Mouse (Mus musculus) cortical plate, adult 2 months (tissue): ENCODE measurements at regions not wholly inside any gene's neighbourhood (a gene's known extent, or its start where the extent isn't known, plus 50 kb on each side); places are given as distances from the start of the nearest gene placed in this dataset.

Experiments used
- H3K27ac ChIP-seq: fragments of 200-500 bp; 2 replicates; pipeline ENCODE4 v1.5.1; 2012; ENCODE audit warnings: low read length, control low read depth, inconsistent platforms; ENCODE audit not compliant: insufficient read depth
- H3K4me1 ChIP-seq: fragments of 200-500 bp; 2 replicates; pipeline ENCODE4 v1.6.1; 2011; ENCODE audit warnings: low read length; ENCODE audit not compliant: control insufficient read depth, insufficient read depth
- H3K4me3 ChIP-seq: fragments of 200-500 bp; 2 replicates; pipeline ENCODE4 v1.5.1; 2011; ENCODE audit warnings: mild to moderate bottlenecking, low read length, control low read depth; ENCODE audit not compliant: insufficient read depth
- CTCF ChIP-seq: fragments of 200-500 bp; IDR thresholded peaks from 2 replicates; pipeline ENCODE4 v1.5.1; 2011; ENCODE audit warnings: mild to moderate bottlenecking, control low read depth, low read length; ENCODE audit not compliant: insufficient read depth; ENCODE audit errors: extremely low read depth
- POLR2A ChIP-seq: fragments of 200-500 bp; IDR thresholded peaks from 2 replicates; pipeline ENCODE4 v1.6.1; 2011; ENCODE audit warnings: mild to moderate bottlenecking, low read length, control low read depth; ENCODE audit not compliant: insufficient read depth; ENCODE audit errors: extremely low read depth

DNA sequence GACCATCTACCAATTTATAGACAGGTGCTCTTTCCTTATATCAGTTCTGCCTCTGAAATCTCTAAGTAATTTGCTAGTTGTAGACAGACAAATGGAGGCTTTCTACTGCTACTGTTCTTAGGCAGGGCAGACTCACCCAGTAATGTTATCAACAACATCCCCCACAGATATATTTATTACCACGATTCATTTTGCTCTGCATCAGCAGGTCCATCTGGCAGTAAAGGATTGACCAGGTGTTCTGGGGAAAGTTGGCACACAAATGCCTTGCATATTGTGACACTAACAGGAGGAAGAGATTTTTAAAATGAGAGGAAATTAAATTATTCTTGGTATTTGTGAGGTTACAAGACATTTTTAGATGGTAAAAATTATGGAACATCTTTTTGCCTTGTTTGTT, 627.3 kb upstream of the Tmprss15 start:
- no peaks in the 10 kb centered on the region for H3K4me1 ChIP-seq
- no peak overlapping the region for H3K27ac ChIP-seq
- no peak overlapping the region for H3K4me3 ChIP-seq
- no peak for TF ChIP-seq POLR2A
- no peak for TF ChIP-seq CTCF

DNA sequence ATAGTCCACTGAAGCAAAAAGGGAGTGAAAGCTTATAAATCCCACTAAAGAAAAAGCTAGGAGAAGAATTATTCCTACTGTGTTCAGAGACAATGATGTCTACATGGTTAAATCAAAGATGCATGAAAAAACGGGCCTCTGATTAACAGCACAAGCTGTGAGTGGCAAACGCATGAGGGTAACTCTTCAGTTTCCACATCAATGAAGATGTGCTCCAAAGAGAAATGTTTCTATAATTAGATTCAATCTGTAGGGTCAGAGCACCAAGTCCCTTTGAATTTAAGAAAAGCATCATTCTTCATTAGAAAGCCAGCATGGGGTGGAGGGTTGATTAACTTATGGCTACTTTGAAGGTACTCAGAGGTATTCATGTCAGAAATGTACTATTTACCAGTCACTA, 601.5 kb upstream of the Tmprss15 start:
- H3K4me3 ChIP-seq, result no peak overlapping the region
- H3K4me1 ChIP-seq, result no peaks in the 10 kb centered on the region
- no peak for TF ChIP-seq CTCF
- TF ChIP-seq POLR2A, result no peak
- no peak overlapping the region for H3K27ac ChIP-seq

DNA sequence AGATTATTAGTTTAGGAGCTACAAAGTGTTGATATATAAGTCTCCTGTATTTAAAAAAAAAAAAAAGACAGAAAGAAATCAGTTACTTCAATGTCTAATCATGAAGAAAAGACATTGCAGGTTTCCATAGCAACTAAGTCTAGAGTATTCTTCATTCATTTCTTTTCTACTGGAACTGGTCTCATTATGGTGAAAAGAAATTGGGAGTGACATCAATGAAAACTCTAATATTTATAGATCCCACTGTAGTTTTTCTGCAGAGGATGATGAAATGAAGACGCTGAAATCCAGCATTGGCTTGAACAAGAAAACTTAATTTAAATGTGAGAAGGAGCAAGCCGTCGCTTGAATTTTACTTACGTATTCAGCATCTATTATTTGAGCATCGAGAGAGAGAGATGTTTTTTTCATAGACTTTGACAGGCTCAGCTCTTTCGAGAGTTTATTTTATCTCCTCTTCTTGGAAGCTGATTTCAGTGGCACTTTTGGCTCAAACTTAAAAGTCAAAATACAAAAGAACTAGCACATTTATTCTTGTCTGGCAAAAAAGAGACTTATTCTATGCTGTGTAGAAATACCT, 560.4 kb upstream of the Tmprss15 start:
- Histone ChIP-seq H3K27ac (no peak overlapping the region), H3K4me1 (no peaks in the 10 kb centered on the region), H3K4me3 (no peak overlapping the region)
- TF ChIP-seq CTCF (no peak), POLR2A (no peak)

DNA sequence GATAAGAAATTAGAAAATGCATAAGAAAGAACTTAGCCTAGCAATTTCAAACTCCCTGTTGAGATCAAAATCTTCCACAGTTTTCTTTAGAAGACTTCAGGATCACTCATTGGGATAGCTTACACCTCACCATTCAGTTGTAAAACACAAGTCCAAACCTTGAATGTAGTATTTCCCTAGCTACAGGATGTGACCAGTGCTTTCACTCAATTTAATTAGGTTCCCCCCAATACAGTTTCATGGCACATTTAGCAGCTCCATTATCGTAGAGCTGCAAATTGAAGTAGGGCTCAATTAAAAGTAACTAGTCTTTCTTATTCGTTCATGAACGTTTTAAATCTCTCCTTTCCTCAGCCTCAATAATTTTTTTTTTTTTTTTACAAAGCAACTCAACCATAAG, 550.0 kb upstream of the Tmprss15 start:
- TF ChIP-seq POLR2A (no peak), CTCF (no peak)
- Histone ChIP-seq H3K27ac (no peak overlapping the region), H3K4me1 (no peaks in the 10 kb centered on the region), H3K4me3 (no peak overlapping the region)

DNA sequence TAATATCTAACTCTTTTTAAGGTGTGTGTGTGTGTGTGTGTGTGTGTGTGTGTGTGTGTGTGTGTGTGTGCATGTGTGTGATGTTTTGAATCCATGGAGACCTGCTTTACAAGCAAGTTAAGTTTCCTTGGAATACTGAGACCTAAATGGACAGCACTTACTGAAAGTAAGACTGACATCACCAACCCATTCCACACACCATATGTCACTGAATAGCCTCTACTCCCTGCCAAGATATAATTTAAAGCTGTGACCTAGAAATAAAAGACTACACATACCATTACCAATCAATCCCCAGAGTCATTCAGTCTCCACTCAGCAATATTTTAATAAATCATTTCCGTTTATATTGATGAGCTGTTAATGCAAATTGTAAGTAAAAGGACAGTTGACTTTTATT, 536.2 kb upstream of the Tmprss15 start:
- Histone ChIP-seq H3K4me3 (no peak overlapping the region), H3K27ac (no peak overlapping the region), H3K4me1 (no peaks in the 10 kb centered on the region)
- TF ChIP-seq CTCF (no peak), POLR2A (no peak)

DNA sequence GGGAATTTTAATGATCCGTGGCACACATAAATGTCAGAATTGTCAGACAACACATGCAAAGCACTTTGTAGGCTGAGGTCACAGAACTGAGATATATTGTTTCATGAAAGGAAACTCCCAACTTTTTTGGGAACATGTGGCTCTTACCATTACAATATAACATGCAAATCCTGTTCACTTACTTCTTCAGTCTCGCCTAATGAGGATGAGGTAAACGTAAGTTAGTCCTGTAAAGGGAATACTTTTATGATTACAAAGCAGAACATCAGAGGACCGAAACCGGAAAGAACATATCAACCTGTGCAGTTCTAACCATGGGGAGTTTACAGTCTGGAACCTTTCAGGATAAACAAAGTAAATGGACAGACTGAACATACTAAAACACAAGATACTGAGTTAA, 520.1 kb upstream of the Tmprss15 start:
- TF ChIP-seq CTCF, result no peak
- no peak for TF ChIP-seq POLR2A
- Histone ChIP-seq H3K27ac (no peak overlapping the region), H3K4me3 (no peak overlapping the region), H3K4me1 (no peaks in the 10 kb centered on the region)

DNA sequence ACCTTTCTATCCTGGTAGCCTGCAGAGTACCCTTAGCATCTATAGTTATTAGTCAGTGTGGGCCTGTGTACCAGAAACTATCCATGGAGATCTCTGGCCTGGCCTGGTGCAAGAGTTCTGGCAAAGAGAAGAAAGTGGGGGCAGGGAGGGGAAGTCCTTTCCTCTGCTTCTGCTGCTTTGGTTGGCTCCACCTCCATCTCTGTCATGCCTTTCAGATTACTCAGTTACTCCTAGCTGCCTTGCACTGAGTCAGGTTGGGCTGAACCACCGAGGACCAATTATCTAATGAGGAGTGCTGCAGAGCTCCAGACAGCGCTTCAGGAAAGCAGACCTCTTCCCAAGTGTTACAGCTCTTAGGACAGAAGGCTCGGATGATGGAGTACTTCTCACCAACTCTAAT, 500.0 kb upstream of the Tmprss15 start:
- Histone ChIP-seq H3K27ac (no peak overlapping the region), H3K4me3 (no peak overlapping the region), H3K4me1 (no peaks in the 10 kb centered on the region)
- TF ChIP-seq POLR2A (no peak), CTCF (no peak)

DNA sequence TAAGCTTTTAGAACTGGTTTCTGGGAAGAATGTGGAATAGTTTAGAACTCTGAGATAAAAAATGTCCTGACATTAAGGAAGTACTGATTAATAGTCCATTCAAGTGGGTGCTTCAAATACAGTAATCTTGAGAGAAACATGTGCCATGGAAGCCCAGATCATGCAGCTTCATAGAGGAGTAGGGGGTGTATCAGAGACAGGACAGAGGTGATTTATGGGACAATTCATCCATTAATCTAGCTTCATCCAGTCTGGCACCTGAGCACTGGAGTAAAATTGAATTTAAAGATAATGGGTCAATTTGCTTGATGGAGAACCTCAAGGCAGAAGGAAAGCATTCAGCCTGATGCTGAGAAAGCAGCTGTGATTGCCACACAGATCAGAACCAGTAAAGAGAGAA, 494.8 kb upstream of the Tmprss15 start:
- Histone ChIP-seq H3K4me1 (no peaks in the 10 kb centered on the region), H3K27ac (no peak overlapping the region), H3K4me3 (no peak overlapping the region)
- TF ChIP-seq CTCF, result no peak
- no peak for TF ChIP-seq POLR2A

DNA sequence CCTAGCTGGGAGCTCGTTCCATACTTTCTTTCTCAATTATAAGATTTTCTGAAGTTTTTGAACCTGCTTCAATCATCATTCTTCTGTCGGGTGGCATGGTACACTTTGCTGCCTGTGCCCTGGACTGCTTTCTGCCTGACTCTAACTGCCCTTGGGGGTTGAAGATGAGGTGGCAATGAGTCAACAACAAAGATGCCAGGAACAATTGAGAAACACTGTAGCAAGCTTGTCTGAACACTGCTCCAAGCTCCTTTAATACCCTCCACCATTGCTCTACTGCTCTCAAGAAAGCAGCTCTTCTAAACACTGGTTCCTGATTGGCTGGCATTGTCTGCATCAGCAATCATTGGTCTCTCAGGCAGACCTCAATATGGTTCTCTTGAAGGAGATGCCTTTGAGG, 480.0 kb upstream of the Tmprss15 start:
- TF ChIP-seq CTCF, result no peak
- TF ChIP-seq POLR2A, result no peak
- H3K27ac ChIP-seq, result no peak overlapping the region
- no peak overlapping the region for H3K4me3 ChIP-seq
- no peaks in the 10 kb centered on the region for H3K4me1 ChIP-seq

DNA sequence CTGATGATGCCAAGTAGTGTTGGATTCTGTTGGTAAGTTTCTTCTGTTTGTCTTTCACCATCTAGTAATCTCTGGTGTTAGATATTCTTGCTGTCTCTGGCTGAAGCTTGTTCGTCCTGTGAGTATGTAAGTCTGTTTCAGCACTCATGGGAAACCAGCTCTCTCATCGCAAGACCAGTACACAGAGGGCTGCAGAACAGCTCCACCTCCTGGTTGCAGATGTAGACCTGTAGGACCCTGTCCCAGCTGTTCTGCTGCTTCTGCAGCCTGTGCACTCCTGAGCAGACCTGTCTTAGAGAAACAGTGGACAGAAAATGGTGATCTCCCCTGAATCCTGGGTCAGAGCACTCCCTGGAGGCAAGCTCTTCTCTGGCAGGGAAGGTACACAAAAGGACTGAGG, 443.5 kb upstream of the Tmprss15 start:
- no peak overlapping the region for H3K4me3 ChIP-seq
- H3K27ac ChIP-seq, result no peak overlapping the region
- TF ChIP-seq CTCF, result no peak
- no peak for TF ChIP-seq POLR2A
- no peaks in the 10 kb centered on the region for H3K4me1 ChIP-seq
